Mouse (Mus musculus) megakaryocyte, embryonic 14.5 days (primary cell): ENCODE measurements around the gene Smarcc1. TPM values are rescaled to one million over a fixed set of nuclear protein-coding genes. Genes with fewer than 3 reads are reported as not detected.

Experiments
- H3K27me3 ChIP-seq: replicated peaks from 2 replicates; pipeline ENCODE3; 2012; ENCODE audit warnings: inconsistent platforms
- H3K36me3 ChIP-seq: replicated peaks from 2 replicates; pipeline ENCODE3; 2012; ENCODE audit warnings: low read length, inconsistent platforms, mixed read lengths
- H3K4me1 ChIP-seq: 2 replicates; pipeline ENCODE4 v1.6.1; 2012; ENCODE audit warnings: inconsistent platforms
- H3K4me3 ChIP-seq: replicated peaks from 2 replicates; pipeline ENCODE3; 2012; ENCODE audit warnings: moderate library complexity, mild to moderate bottlenecking, inconsistent platforms
- H3K9me3 ChIP-seq: 2 replicates; pipeline ENCODE4 v1.6.1; 2012; ENCODE audit warnings: inconsistent platforms
- FLI1 ChIP-seq: IDR thresholded peaks from 2 replicates; pipeline ENCODE4 v1.6.1; 2012; ENCODE audit warnings: low read length, inconsistent platforms, mixed read lengths
- GATA1 ChIP-seq: IDR thresholded peaks from 3 replicates; pipeline ENCODE4 v1.6.1; 2012; ENCODE audit warnings: mixed read lengths, low read length, inconsistent platforms, borderline replicate concordance
- polyA plus RNA-seq: library from polyadenylated mRNA; stranded (reverse); fragments of >175 nt; gene quantifications from 2 replicates; pipeline ENCODE4 v1.2.3, GENCODE M21; 2012; ENCODE audit warnings: low replicate concordance; ENCODE audit not compliant: insufficient read depth

Gene Smarcc1
- polyA plus RNA-seq, 1 experiment = 25.1 TPM

GRCm38 (mm10) chr9:110248861-110249260, 131.4 kb downstream of the Smarcc1 start:
- Histone ChIP-seq H3K4me1 (peaks cover 24% of the 10 kb centered on the region), H3K27me3 (peaks cover 70% of the 10 kb centered on the region), H3K36me3 (no peaks in the 10 kb centered on the region), H3K9me3 (no peaks in the 10 kb centered on the region), H3K4me3 (no peak overlapping the region)
- TF ChIP-seq GATA1 (no peak), FLI1 (no peak)

- Histone ChIP-seq H3K36me3 (no peaks in the 10 kb centered on the region), H3K4me1 (peaks cover 20% of the 10 kb centered on the region), H3K27me3 (peaks cover 59% of the 10 kb centered on the region), H3K9me3 (no peaks in the 10 kb centered on the region), H3K4me3 (no peak overlapping the region)
- no peak for TF ChIP-seq FLI1
- no peak for TF ChIP-seq GATA1
These were observed 132.5 kb downstream of the Smarcc1 start for GRCm38 (mm10) chr9:110249823-110250543.

DNA sequence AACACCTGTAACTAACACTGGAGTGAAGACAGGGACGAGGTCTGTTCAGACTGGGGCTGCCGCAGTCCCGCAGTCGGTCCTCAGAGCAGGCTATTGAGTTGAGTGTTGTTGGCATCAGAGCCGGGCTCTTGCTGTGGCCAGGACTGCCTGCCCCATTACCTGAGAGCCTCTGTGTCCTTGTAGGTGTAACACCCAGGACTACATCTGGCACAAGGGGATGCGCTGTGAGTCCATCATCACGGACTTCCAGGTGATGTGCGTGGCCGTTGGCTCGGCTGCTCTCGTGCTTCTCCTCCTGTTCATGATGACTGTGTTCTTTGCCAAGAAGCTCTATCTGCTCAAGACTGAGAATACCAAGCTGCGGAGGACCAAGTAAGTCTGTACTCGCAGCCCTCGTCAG, 133.3 kb downstream of the Smarcc1 start:
- no peaks in the 10 kb centered on the region for H3K36me3 ChIP-seq
- no peak overlapping the region for H3K4me3 ChIP-seq
- H3K4me1 ChIP-seq = peaks cover 12% of the 10 kb centered on the region
- H3K27me3 ChIP-seq = peaks cover 56% of the 10 kb centered on the region
- no peak for TF ChIP-seq FLI1
- no peak for TF ChIP-seq GATA1
- no peaks in the 10 kb centered on the region for H3K9me3 ChIP-seq

GRCm38 (mm10) chr9:110255407-110256019, 138.0 kb downstream of the Smarcc1 start:
- Histone ChIP-seq H3K36me3 (no peaks in the 10 kb centered on the region), H3K27me3 (peaks cover 36% of the 10 kb centered on the region), H3K4me3 (no peak overlapping the region), H3K4me1 (peaks cover 6% of the 10 kb centered on the region), H3K9me3 (peaks cover 2% of the 10 kb centered on the region)
- no peak for TF ChIP-seq GATA1
- TF ChIP-seq FLI1 = no peak

DNA sequence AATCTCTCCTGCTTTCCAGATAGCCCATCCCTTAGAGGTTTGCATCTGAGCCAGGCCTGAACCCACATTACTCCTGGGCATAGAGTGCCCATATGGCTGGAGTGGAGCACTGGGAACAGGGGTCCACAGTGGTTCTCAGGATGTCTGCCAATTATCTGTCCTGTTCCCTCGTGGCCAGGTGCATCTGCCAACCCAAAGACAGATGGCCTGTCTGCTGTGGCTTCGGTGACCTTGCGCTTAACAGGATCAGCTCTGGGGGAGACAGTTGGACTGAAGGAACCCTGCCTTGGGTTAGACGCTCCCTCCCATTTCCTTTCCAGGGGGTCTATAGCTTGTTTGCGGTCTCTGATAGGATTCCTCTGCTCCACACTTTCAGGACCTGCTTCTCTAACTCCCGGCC, 141.1 kb downstream of the Smarcc1 start:
- no peak for TF ChIP-seq FLI1
- no peak for TF ChIP-seq GATA1
- peaks cover 42% of the 10 kb centered on the region for H3K27me3 ChIP-seq
- peaks cover 6% of the 10 kb centered on the region for H3K9me3 ChIP-seq
- H3K4me3 ChIP-seq = no peak overlapping the region
- H3K36me3 ChIP-seq = no peaks in the 10 kb centered on the region
- H3K4me1 ChIP-seq = peaks cover 6% of the 10 kb centered on the region

DNA sequence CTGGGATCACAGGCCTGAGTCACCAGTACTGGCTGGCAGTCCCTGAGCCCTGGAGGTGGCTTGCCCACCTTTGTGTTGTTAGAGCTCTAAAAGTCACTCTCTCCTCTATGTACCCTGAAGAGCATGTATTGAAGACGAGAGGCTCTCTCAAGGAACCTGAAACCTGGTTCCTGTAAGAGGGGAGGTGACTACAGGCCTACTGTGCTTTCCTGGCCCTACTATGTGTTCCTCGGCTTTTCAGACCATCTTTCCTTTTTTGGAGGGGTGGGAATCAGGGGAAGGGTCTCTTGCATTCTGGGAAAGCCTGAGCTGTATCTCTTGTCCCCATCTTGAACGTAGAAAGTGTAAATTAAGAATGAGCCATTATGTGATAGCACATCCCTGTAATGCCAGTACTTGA, 141.6 kb downstream of the Smarcc1 start:
- Histone ChIP-seq H3K36me3 (no peaks in the 10 kb centered on the region), H3K9me3 (peaks cover 6% of the 10 kb centered on the region), H3K4me3 (no peak overlapping the region), H3K4me1 (peaks cover 6% of the 10 kb centered on the region), H3K27me3 (peaks cover 42% of the 10 kb centered on the region)
- TF ChIP-seq GATA1 = no peak
- TF ChIP-seq FLI1 = no peak

DNA sequence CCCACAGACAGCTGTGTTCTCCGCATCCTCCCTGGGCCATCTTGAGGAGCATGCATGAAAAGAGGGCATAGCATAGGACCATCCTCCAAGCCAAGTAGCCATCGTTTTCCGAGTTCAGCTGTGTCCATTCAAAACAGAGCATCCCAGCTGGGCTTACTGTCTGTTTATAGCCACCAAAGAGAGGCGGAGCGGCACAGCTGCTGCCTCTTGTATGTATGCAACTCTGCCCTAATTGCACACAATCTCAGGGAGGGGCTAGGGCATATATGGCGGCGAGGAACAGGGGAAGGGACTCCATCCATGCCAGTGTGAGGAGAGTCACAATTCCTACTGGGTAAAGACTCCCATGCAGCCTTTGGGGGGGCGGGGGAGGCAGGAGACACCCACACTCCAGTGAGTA, 145.7 kb downstream of the Smarcc1 start:
- H3K4me3 ChIP-seq = no peak overlapping the region
- no peaks in the 10 kb centered on the region for H3K36me3 ChIP-seq
- H3K9me3 ChIP-seq = peaks cover 6% of the 10 kb centered on the region
- peaks cover 43% of the 10 kb centered on the region for H3K27me3 ChIP-seq
- H3K4me1 ChIP-seq = no peaks in the 10 kb centered on the region; the same call in 1 of the 2 replicates
- TF ChIP-seq FLI1 (no peak), GATA1 (no peak)

GRCm38 (mm10) chr9:110264991-110265390, 147.5 kb downstream of the Smarcc1 start:
- TF ChIP-seq GATA1 (no peak), FLI1 (no peak)

DNA sequence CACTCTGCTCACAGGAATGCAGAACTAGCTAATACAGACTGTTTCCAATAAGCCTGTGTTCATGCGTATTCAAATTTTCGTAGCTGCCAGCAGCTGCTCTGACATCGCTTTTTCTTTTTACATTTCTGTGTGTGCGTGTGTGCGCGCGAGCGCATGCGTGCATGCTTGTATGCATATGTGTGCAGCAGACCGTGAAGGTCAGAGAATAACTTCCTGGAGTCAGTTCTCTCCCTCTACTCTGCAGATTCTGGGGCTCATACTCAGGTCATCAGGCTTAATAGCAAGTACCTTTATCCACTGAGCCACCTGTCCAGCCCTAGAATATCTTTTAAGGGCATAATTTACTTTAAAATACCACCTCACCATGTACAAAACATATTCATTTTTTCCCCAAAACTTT, 150.9 kb downstream of the Smarcc1 start:
- Histone ChIP-seq H3K36me3 (no peaks in the 10 kb centered on the region), H3K4me3 (no peak overlapping the region), H3K4me1 (no peaks in the 10 kb centered on the region), H3K9me3 (no peaks in the 10 kb centered on the region; the same call in 1 of the 2 replicates), H3K27me3 (peaks cover 18% of the 10 kb centered on the region)
- TF ChIP-seq FLI1 = no peak

More at GRCm38 (mm10) chr9:110264991-110265390, 147.5 kb downstream of the Smarcc1 start:
- H3K4me3 ChIP-seq = no peak overlapping the region
- H3K36me3 ChIP-seq = no peaks in the 10 kb centered on the region
- peaks cover 6% of the 10 kb centered on the region for H3K9me3 ChIP-seq
- no peaks in the 10 kb centered on the region for H3K4me1 ChIP-seq
- peaks cover 37% of the 10 kb centered on the region for H3K27me3 ChIP-seq

DNA sequence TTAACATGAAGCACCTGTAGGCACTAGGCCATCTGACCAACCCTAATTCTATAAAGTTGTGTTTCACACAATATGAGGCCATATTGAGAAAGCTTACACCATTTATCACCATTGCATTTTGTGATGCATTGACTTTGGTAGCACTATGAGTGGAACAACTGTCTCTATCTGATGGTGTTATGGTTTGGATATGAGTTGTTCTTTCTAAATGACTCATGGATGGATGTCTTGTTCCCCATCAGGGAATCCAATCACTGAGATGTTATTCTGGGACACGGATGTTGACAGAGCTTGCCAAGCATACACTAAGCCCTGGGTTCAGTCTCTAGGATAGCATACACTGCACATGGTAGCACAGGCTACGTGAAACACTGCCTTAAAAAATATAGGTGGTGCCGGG, 154.8 kb downstream of the Smarcc1 start:
- TF ChIP-seq GATA1 (no peak), FLI1 (no peak)
- Histone ChIP-seq H3K9me3 (no peaks in the 10 kb centered on the region; the same call in 1 of the 2 replicates), H3K36me3 (no peaks in the 10 kb centered on the region), H3K4me1 (no peaks in the 10 kb centered on the region), H3K4me3 (no peak overlapping the region), H3K27me3 (peaks cover 11% of the 10 kb centered on the region)
